Mouse (Mus musculus) cerebellum, adult 11 months (tissue): Measurements from ENCODE around the gene Fars2.
A peak's percentile ranks its signal among the peaks of the same experiment; 100 is the strongest.
"Not testable (repeated sequence)": the region's sequence is repeated elsewhere in the genome, so short reads cannot be mapped to it uniquely, and the experiment has no call there.

Experiments used
- DNase-seq: peaks from one replicate; pipeline ENCODE4 v3.0.0; 2022

Fars2 gene

DNA sequence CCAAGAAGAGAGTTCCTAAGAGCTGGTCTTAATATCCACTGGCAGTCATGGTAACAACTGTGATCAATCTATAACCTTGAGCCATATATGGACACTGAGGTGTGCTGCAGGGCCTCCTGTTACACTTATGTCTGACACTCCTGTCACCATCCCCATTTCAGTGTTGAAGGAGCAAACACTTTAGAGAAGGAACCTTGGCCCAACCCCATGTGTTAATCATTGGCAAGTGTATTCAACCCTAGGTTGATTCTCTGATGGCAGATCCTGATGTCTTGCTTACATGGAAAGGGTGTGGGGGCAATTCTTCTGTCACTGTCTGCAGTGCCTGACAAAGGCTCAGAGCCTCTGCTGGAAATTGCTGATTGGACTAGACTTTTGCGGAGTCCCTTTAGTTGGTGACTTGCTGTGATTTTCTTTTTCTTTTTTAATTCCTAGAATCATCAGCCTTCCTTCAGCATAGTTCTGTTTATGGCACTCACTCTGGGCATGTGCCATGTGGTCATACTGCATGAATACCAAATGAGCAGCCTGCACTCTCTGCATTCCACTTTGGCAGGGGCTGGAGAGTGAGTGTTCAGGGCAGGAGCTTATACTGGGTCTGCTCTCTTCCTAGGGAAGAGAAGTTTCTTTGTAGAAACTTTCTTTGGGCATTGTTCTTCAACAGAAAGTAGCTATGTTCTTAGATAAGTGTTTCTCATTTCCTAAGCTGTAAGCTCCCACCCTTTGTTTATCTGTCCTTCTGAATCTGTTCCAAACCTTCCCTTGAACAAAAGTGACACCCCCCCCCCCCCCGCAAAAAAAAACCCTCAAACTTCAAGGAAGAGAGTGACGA is 181.0 kb downstream of the Fars2 start:
- no peak for DNase-seq

- DNase-seq: no peak
Observed at GRCm38 (mm10) chr13:36298782-36299031, 181.5 kb downstream of the Fars2 start.

DNA sequence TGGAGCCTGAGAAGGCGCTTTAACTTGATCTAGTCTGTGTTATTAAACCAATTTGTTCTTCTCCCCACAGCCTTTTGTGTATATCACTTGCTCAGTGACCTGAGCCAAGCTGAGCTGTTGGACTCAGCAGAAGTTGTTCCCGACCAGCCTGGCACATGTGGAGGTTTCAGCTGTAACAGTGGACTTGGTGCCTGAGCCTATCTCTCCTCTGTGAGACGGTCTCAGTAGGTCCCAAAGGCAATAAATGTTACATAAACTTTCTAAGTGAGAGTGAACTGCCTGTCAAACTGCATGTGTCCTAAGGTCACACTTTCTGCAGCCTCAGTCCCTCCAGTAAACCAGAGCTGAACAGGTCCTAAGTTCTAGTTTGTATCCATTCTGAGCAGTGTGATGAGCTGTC is 185.6 kb downstream of the Fars2 start:
- DNase-seq: no peak

DNA sequence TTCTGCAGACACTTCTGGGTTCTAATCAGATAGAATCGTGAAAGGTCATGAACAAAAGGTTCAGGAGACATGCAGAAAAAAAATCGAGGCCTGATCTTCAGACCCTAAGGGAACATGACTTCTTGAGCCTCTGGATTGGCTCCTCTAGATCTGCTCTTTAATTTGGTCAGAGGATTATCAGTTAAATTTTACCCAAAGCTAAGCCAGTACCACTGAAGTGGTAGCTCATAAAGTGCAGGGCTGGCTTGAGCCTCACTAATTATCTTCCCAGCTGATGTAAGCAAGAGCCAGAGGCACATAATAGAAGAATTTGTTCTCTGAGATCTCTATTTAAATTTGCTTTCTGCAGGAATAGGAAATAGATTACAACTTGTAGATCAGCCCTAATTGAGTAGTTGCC is 188.1 kb downstream of the Fars2 start:
- DNase-seq: no peak

DNA sequence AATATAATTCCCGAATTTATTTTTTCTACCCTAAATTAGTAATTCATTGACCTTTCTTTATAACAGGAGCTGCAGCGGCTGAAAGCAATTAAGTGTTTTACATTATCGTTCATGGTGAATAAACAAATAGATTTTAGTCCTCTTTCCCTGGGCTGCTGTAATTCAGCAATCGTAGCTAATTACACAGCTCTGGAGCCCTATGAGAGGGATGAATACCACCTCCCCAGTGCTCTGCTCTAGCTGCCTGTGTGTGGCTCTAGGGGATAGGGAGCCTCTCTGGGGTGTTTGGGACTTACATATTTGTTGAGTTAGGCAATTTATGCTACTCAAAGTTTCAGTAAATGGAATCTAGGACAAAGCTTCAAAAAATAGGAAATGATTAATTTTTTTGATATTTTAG is 190.2 kb downstream of the Fars2 start:
- DNase-seq: no peak

GRCm38 (mm10) chr13:36309160-36309559 is 191.9 kb downstream of the Fars2 start:
- no peak for DNase-seq

DNA sequence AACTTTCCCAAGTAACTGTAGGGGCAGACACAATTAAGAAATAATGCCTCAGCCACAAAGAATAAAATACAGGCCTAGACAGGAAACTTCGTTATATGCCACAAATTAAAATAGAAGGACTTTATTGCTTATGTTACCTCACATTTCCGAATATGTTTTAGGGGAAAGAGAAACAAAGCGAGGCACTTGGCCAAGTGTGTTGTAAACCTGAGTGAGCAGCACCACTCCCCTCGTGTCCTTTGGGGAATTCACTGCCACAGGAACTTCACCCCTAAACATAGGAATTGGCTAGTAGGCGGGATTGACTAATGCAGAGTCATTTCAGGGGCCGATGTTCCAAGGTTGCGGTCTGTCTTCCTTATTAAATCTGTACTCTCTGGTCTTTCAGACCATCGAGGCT is 197.0 kb downstream of the Fars2 start:
- no peak for DNase-seq

DNA sequence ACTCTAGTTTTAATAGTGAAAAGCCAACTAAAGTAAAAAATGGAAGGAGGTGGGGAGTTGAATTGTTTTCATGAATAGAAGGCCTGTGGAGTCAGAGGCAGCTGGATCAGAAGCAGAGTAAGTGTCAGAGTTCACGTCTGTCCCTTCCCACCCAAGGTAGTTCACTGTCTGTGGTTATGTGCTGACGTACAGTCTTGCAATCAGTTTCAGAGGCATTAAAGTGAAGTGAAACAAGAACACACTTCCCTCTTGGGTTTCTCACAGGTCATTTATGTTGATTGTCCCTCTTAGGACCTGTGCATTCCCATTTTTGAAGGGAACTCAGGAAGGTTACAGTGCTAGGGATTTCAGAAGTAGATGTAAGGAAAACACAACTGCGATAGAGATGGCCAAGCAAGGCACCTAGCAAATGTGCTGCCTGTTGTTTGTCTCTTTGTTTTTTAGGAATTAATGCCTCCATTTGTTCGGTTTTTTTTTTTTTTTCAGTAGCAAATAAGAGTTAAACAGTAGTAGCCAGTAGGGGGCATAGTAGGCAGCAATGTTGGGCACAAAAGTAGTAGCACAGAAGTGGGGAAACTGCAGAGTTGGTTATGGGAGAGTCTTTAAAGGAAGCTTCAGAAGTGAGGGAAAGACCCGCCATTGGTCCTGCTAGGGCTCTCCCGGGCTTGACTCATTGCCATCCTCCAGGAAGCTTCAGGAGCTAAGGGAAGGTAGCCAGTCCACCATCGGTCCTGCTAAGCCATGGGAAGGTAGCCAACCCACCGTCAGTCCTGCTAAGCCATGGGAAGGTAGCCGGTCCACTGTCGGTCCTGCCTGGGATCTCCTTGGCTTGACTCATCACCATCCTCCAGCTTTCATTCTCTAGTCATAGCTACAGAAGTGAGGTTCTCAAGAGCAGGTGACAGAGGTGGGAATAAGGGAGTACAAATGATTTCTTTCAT is 197.9 kb downstream of the Fars2 start:
- DNase-seq: peak; percentile 21

GRCm38 (mm10) chr13:36317824-36318223 is 200.6 kb downstream of the Fars2 start:
- no peak for DNase-seq

- no peak for DNase-seq
Observed at GRCm38 (mm10) chr13:36324624-36325023, 207.4 kb downstream of the Fars2 start.

GRCm38 (mm10) chr13:36326539-36326938 is 209.3 kb downstream of the Fars2 start:
- DNase-seq: no peak

DNA sequence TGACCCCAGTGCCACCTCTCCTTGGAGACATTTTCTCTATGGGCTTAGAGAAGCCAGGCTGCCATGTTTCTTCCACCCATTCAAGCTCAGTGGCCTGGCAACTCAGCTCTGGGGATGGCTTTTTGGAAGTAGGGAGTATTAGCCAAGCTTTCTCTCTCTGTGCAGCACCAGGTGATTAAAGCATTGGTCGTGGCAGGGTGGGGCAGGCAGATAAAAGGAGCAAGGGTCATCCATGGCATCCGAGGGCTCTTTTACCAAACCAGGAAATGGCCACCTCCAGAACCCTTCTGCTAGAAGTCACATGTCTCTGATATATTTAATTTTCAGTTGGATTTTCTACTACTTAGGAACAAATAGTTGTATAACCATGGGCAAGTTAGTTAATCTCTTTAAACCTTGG is 212.7 kb downstream of the Fars2 start:
- no peak for DNase-seq

GRCm38 (mm10) chr13:36330542-36330941 is 213.3 kb downstream of the Fars2 start:
- no peak for DNase-seq

- DNase-seq: no peak
Observed at GRCm38 (mm10) chr13:36334748-36335147, 217.5 kb downstream of the Fars2 start.

DNA sequence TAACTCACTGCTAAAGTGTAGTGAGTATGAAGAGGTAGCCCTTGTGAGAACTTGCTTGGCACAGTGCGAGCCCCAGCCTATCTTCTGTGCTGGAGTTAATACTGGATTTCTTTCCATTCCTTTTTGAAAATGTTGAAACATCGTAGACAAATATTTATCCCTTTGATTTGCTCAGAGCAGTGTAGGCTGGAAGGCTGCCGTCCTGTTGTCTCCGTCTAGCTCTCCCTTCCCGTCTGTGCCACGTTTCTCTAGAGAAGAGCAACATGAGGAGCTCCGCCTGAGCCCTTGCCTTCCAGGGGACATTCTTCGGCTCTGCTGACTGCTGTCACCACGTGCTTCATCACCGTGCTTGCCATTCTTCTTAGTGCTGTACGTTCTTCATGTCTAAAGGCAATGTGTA is 234.3 kb downstream of the Fars2 start:
- no peak for DNase-seq

GRCm38 (mm10) chr13:36357469-36357868 is 240.3 kb downstream of the Fars2 start:
- no peak for DNase-seq

DNA sequence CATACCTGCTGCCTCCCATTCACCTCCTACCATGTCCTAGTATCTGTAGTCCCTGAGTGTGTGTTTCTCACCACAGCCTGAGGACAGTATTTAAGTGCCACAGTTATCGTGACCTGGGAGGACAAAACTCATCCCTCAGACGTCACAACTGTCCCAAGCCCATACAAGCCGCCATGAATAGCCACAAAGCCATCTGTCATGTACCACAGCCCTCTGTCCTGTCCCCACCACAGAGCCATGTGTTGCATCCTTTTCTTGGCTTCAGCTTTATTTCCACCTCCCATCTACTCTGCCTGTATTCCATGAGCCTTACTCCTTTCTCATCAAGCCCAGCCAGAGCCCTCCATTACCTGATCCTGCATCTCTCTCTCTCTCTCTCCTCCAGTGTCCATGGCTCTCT is 244.2 kb downstream of the Fars2 start:
- no peak for DNase-seq

DNA sequence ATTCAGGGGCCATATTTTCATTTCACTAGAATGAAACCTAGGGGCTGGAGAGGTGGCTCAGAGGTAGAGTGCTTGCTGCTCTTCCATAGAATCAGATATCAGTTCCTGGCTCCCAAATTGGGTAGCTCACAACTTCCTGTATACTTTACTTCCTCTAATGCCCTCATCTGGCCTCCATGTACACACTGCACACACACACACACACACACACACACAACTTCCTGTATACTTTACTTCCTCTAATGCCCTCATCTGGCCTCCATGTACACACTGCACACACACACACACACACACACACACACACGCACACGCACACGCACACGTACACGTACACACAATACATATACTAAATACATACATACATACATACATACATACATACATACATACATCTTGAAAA is 248.5 kb downstream of the Fars2 start:
- not testable (repeated sequence) for DNase-seq

- DNase-seq: no peak
Observed at GRCm38 (mm10) chr13:36366304-36366703, 249.1 kb downstream of the Fars2 start.

DNA sequence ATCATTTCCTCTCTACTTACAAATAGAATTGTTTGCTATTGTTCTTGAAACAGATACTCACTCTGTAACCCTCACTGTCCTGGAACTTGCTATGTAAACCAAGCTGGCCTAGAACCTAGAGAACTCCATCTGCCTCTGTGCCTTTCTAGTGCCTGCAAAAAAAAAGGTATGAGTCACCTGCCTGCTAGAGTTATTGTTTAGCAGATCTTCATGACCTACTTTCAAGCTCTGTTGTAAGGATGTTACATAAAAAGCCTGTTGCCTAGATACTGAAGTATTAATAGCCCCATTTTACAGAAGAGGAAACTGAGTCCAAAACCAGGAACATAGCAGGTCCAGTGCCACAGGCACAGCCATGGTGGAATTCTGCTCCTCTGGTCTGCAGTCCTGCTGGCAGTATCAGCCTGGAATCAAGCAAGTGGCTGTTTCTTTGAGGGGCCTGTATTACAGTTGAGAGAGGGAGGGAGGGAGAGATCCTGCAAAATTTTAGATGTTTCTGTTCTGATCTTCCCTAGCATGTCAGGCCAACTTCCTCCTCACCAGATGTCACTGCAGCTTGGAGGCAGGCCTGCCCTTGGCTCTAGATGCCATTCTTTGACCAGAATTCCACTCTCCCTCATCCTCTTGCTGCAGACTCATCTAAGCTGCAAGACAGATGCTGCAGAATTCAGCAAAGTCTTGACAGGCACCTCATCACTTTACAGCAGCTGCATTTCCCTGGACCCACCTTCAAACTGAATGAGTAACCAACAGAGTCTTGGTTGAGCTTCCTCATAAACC is 250.7 kb downstream of the Fars2 start:
- peak; percentile 8 for DNase-seq

- no peak for DNase-seq
Observed at GRCm38 (mm10) chr13:36368799-36369198, 251.6 kb downstream of the Fars2 start.

DNA sequence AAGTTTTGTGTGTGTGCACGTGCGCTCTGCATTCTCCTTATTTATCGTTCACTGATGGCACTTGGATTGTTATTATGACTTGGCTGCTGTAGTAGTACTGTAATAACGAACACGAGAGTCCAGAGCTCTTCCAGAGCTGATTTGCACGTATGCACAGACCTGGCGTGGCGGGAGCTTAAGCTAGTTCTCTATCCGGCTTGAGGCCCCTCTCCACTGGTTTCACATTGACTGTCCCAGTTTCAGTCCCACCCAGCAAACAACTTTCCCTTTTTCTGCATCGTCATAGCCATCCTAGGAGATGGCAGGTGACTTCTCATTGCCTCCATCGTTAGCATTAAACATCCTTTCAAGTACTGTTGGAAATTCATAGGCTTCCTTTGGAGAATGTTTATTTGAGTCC is 252.2 kb downstream of the Fars2 start:
- DNase-seq: no peak

- no peak for DNase-seq
Observed at GRCm38 (mm10) chr13:36383236-36383635, 266.0 kb downstream of the Fars2 start.
